Mouse (Mus musculus) spleen, adult 2 months (tissue): ENCODE results near the gene G430095P16Rik.
A peak's percentile ranks its signal among the peaks of the same experiment; 100 is the strongest.

Experiments used
- CTCF ChIP-seq: fragments of 200-500 bp; IDR thresholded peaks from 2 replicates; pipeline ENCODE4 v1.5.1; 2011; ENCODE audit warnings: mild to moderate bottlenecking, inconsistent platforms; ENCODE audit not compliant: insufficient read depth, insufficient read length, insufficient replicate concordance; ENCODE audit errors: extremely low read depth
- POLR2A ChIP-seq: fragments of 200-500 bp; IDR thresholded peaks from 2 replicates; pipeline ENCODE4 v1.6.1; 2011; ENCODE audit warnings: low read depth, low read length, inconsistent platforms

GRCm38 (mm10) chr8:84704356-84704755, 18.5 kb upstream of the G430095P16Rik start:
- peak; percentile 87 for TF ChIP-seq CTCF
- TF ChIP-seq POLR2A = no peak
